Mouse (Mus musculus) CH12.LX (cell line): Measurements from ENCODE around the gene Itprip. TPM values are rescaled to one million over a fixed set of nuclear protein-coding genes. Genes with fewer than 3 reads are reported as not detected.

ENCODE experiments used
- DNase-seq: peaks from one replicate; pipeline ENCODE4 v3.0.0-alpha.2; 2013; ENCODE audit errors: extremely low read depth
- H3K27ac ChIP-seq: 2 replicates; pipeline ENCODE4 v1.5.1; 2012; ENCODE audit warnings: low read depth, mild to moderate bottlenecking, control low read depth, moderate library complexity; ENCODE audit not compliant: insufficient read depth
- H3K27me3 ChIP-seq: replicated peaks from 2 replicates; pipeline ENCODE3; 2012; ENCODE audit warnings: inconsistent platforms
- H3K36me3 ChIP-seq, 2 experiments: replicated peaks in 1 of 2; 2 replicates each; pipeline versions ENCODE3 to v1.6.1; 2012; ENCODE audit warnings: inconsistent platforms in 1 of 2, low read length in 1 of 2, mild to moderate bottlenecking in 1 of 2, mixed read lengths in 1 of 2, moderate library complexity in 1 of 2; ENCODE audit not compliant: control insufficient read depth in 1 of 2, insufficient read depth in 1 of 2
- H3K4me1 ChIP-seq, 2 experiments: 2 replicates each; pipeline ENCODE4 v1.6.1; 2012; ENCODE audit warnings: inconsistent platforms in 1 of 2, moderate library complexity in 1 of 2; ENCODE audit not compliant: insufficient read depth in 2 of 2, control insufficient read depth in 1 of 2
- H3K4me2 ChIP-seq: 2 replicates; pipeline ENCODE4 v1.6.1; 2012; ENCODE audit warnings: low read depth, mild to moderate bottlenecking, control low read depth; ENCODE audit not compliant: poor library complexity, insufficient read depth, severe bottlenecking
- H3K4me3 ChIP-seq, 3 experiments: fragments of 150-350 bp in 1 of 3; sonication (generic) in 1 of 3; replicated peaks in 1 of 3; 2 replicates each; pipeline versions ENCODE3 to v1.5.1; 2011 to 2012; ENCODE audit warnings: low read depth in 2 of 3, low read length in 2 of 3, mild to moderate bottlenecking in 2 of 3, moderate library complexity in 2 of 3, control low read depth in 1 of 3, improper control_type of control experiment in 1 of 3, inconsistent platforms in 1 of 3, mixed read lengths in 1 of 3; ENCODE audit not compliant: poor library complexity in 1 of 3
- H3K79me2 ChIP-seq: replicated peaks from 2 replicates; pipeline ENCODE4 v1.6.1; 2012; ENCODE audit warnings: mild to moderate bottlenecking, moderate library complexity; ENCODE audit not compliant: control insufficient read depth, poor library complexity, insufficient read depth, severe bottlenecking; ENCODE audit errors: extremely low read depth
- H3K9ac ChIP-seq: 2 replicates; pipeline ENCODE4 v1.6.1; 2012; ENCODE audit warnings: low read depth, mild to moderate bottlenecking, control low read depth, moderate library complexity; ENCODE audit not compliant: insufficient read depth
- H3K9me3 ChIP-seq: replicated peaks from 2 replicates; pipeline ENCODE3; 2012; ENCODE audit warnings: low read length, inconsistent platforms, mixed read lengths
- CTCF ChIP-seq, 2 experiments: IDR thresholded peaks in 1 of 2; conservative IDR thresholded peaks in 1 of 2; 2 replicates each; pipeline ENCODE4 v1.5.1; 2011 to 2012; ENCODE audit warnings: low read depth in 2 of 2, low read length in 2 of 2, improper control_type of control experiment in 1 of 2, inconsistent platforms in 1 of 2, mild to moderate bottlenecking in 1 of 2, moderate library complexity in 1 of 2
- ELF1 ChIP-seq: IDR thresholded peaks from 2 replicates; pipeline ENCODE4 v1.6.1; 2014; ENCODE audit warnings: low read depth, mild to moderate bottlenecking, inconsistent platforms, low read length, improper control_type of control experiment
- EP300 ChIP-seq: IDR thresholded peaks from 2 replicates; pipeline ENCODE4 v1.6.1; 2011; ENCODE audit warnings: low read length, improper control_type of control experiment
- GABPA ChIP-seq: IDR thresholded peaks from 2 replicates; pipeline ENCODE4 v1.6.1; 2012; ENCODE audit warnings: low read depth, low read length, improper control_type of control experiment, inconsistent platforms; ENCODE audit not compliant: insufficient replicate concordance
- IRF4 ChIP-seq: IDR thresholded peaks from 2 replicates; pipeline ENCODE4 v1.6.1; 2014; ENCODE audit warnings: low read depth, mild to moderate bottlenecking, inconsistent platforms, low read length, improper control_type of control experiment
- KAT2A ChIP-seq: IDR thresholded peaks from 2 replicates; pipeline ENCODE4 v1.6.1; 2012; ENCODE audit warnings: low read length, improper control_type of control experiment, inconsistent platforms; ENCODE audit not compliant: insufficient replicate concordance
- MAFK ChIP-seq: IDR thresholded peaks from 2 replicates; pipeline ENCODE4 v1.6.1; 2011; ENCODE audit warnings: low read length, improper control_type of control experiment; ENCODE audit not compliant: insufficient replicate concordance
- MAX ChIP-seq: IDR thresholded peaks from 2 replicates; pipeline ENCODE4 v1.6.1; 2011; ENCODE audit warnings: low read length, improper control_type of control experiment
- MAZ ChIP-seq: IDR thresholded peaks from 2 replicates; pipeline ENCODE4 v1.6.1; 2012; ENCODE audit warnings: low read depth, mild to moderate bottlenecking, inconsistent platforms, low read length, improper control_type of control experiment, moderate library complexity
- MEF2A ChIP-seq: IDR thresholded peaks from 2 replicates; pipeline ENCODE4 v1.6.1; 2014; ENCODE audit warnings: low read depth, mild to moderate bottlenecking, inconsistent platforms, low read length, improper control_type of control experiment, borderline replicate concordance
- MXI1 ChIP-seq: IDR thresholded peaks from 2 replicates; pipeline ENCODE4 v1.6.1; 2011; ENCODE audit warnings: mild to moderate bottlenecking, low read depth, low read length, improper control_type of control experiment
- MYC ChIP-seq: IDR thresholded peaks from 2 replicates; pipeline ENCODE4 v1.6.1; 2011; ENCODE audit warnings: low read depth, mild to moderate bottlenecking, improper control_type of control experiment, low read length
- NELFE ChIP-seq: IDR thresholded peaks from 2 replicates; pipeline ENCODE4 v1.6.1; 2011; ENCODE audit warnings: low read depth, low read length, improper control_type of control experiment
- NRF1 ChIP-seq: IDR thresholded peaks from 2 replicates; pipeline ENCODE4 v1.6.1; 2014; ENCODE audit warnings: low read depth, mild to moderate bottlenecking, inconsistent platforms, low read length, improper control_type of control experiment, moderate library complexity
- POLR2A ChIP-seq: IDR thresholded peaks from 2 replicates; pipeline ENCODE4 v1.6.1; 2011; ENCODE audit warnings: low read depth, mild to moderate bottlenecking, improper control_type of control experiment, low read length
- RAD21 ChIP-seq: IDR thresholded peaks from 2 replicates; pipeline ENCODE4 v1.6.1; 2011; ENCODE audit warnings: low read depth, mild to moderate bottlenecking, low read length, improper control_type of control experiment, moderate library complexity
- RCOR1 ChIP-seq: conservative IDR thresholded peaks from 2 replicates; pipeline ENCODE4 v1.6.1; 2012; ENCODE audit warnings: low read depth, mild to moderate bottlenecking, inconsistent platforms, low read length, improper control_type of control experiment
- SMC3 ChIP-seq: IDR thresholded peaks from 2 replicates; pipeline ENCODE4 v1.6.1; 2011; ENCODE audit warnings: low read depth, low read length, improper control_type of control experiment
- USF1 ChIP-seq: IDR thresholded peaks from 2 replicates; pipeline ENCODE4 v1.6.1; 2014; ENCODE audit warnings: low read depth, mild to moderate bottlenecking, inconsistent platforms, low read length, improper control_type of control experiment
- ZC3H11A ChIP-seq: IDR thresholded peaks from 2 replicates; pipeline ENCODE4 v1.6.1; 2012; ENCODE audit warnings: low read depth, mild to moderate bottlenecking, inconsistent platforms, low read length, improper control_type of control experiment
- ZKSCAN1 ChIP-seq: IDR thresholded peaks from 2 replicates; pipeline ENCODE4 v1.6.1; 2012; ENCODE audit warnings: low read depth, inconsistent platforms, low read length, improper control_type of control experiment, borderline replicate concordance
- dilution Hi-C: fragments of 300-500 bp; cut with MboI; formaldehyde crosslinking; loops from 2 replicates; pipeline ENCODE4 v1.14.3; 2020; ENCODE audit warnings: low sequenced_read_pairs; ENCODE audit not compliant: extremely low pct_unique_long_range_greater_than_20kb, extremely low pct_ligation_motif_present
- in situ Hi-C: fragments of 300-500 bp; cut with MboI; formaldehyde crosslinking; loops from 3 replicates; pipeline ENCODE4 v1.14.3; 2019; ENCODE audit warnings: low sequenced_read_pairs, low pct_ligation_motif_present, low pct_unique_long_range_greater_than_20kb, mixed read lengths
- polyA plus RNA-seq: library from polyadenylated mRNA; unstranded; fragments of >175 nt; gene quantifications from 2 replicates; pipeline ENCODE4 v1.2.1, GENCODE M21; 2012; ENCODE audit warnings: low read depth; ENCODE audit not compliant: insufficient read length
- total RNA-seq, 2 experiments: library from RNA; depleted of rRNA; stranded (reverse); fragments of 300-350 nt in 1 of 2; fragments of >200 nt in 1 of 2; gene quantifications; 2 replicates each; pipeline ENCODE4 v1.2.3; 2012 to 2014

Itprip gene
- total and polyA plus RNA-seq, 3 experiments: 9.5 to 10.9 (median 9.9) TPM

DNA sequence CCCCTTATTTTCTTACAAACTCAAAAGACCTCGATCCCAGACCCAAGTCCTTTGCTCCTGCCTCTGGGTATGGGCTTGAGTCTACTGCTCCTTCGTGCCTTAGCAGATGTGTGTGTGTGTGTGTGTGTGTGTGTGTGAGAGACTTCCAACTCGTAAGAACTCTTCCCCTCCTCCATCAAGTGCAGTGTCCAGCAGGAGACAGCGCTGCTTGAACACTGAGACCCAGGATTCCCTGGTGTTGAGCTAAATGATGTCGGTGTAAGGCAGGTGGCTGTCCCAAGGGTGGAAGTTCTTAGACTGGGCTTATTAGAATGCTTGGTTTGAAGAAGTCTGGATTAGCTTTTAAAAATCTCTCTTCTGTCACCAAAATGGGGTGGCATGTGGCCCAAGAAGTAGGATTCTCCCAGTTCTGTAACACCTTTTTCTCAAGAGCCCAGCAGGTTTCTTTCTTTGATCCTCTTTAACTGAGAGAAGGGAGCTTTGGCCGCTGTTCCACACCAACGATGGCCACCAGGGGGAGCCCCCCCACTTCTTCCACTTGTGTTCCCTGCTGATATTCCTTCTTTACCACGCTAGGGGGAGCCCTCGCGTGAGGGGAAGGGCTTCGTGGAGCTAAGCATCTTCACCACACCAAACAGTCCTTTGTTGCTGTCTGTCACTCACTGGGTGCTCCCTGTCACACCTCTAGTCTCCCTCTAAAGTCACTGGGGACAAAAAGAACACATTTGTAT lies 36.8 kb downstream of the Itprip start:
- Histone ChIP-seq H3K4me1 (peaks cover 3 to 29% of the 10 kb centered on the region in 2 experiments; a peak in 3 of 4 replicates), H3K27me3 (peaks cover 1% of the 10 kb centered on the region), H3K9ac (no peak overlapping the region), H3K9me3 (no peaks in the 10 kb centered on the region), H3K4me2 (no peak overlapping the region), H3K36me3 (peaks cover 0 to 3% of the 10 kb centered on the region in 2 experiments), H3K79me2 (no peaks in the 10 kb centered on the region), H3K4me3 (no peak overlapping the region), H3K27ac (no peak overlapping the region)
- TF ChIP-seq RAD21 (peak; percentile 92), CTCF (conservative IDR thresholded peaks at IDR 0.05 in 1 of 2, IDR thresholded peaks at IDR 0.05 in 1 of 2; ENCODE audit: low read depth in 2 of 2, low read length in 2 of 2) (peak; percentile 97 to 100), SMC3 (peak; percentile 100), EP300 (no peak), NELFE (peak; percentile 83; the same call in 1 of the 2 replicates), MAX (no peak), KAT2A (no peak), ZC3H11A (peak; percentile 73)
- peak; percentile 89 for DNase-seq
- dilution Hi-C loops (no loop called here), in situ Hi-C loops (loop anchor here (5.0 kb wide), 1 partner anchor 50 kb away; no protein-coding TSS in a partner anchor)

GRCm38 (mm10) chr19:47881538-47881937 lies 37.6 kb downstream of the Itprip start:
- Histone ChIP-seq H3K27me3 (peaks cover 1% of the 10 kb centered on the region), H3K4me1 (peaks cover 3 to 21% of the 10 kb centered on the region in 2 experiments; a peak in 3 of 4 replicates), H3K79me2 (no peaks in the 10 kb centered on the region), H3K9ac (no peak overlapping the region), H3K4me2 (no peak overlapping the region), H3K4me3 (no peak overlapping the region), H3K36me3 (no peaks in the 10 kb centered on the region), H3K27ac (no peak overlapping the region), H3K9me3 (no peaks in the 10 kb centered on the region)
- dilution Hi-C loops (no loop called here), in situ Hi-C loops (loop anchor here (5.0 kb wide), 1 partner anchor 51 kb away; no protein-coding TSS in a partner anchor)
- no peak for DNase-seq
- TF ChIP-seq MAFK (no peak), MEF2A (no peak), ELF1 (no peak), GABPA (no peak), IRF4 (no peak), RCOR1 (no peak)
- TF ChIP-seq, all 38 proteins: peak for 0

DNA sequence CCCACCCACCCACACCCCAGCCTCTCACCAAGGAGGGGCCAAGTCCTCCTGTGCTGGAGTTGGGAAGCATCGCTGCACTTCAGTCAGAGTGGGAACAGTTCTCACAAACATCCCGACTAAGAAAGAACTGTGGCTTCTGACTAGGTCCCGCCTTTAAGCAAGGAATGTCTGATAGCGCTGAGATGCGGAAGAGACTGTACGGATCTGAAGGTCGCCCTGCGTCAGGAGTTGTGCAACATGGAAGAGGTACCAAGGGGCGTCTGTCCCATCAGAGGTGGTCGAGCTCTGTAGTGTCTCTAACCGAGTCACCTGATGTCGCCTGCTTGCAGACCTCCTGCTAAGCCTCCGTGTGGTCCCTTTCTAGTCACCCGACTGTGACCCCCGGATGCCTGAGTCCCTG lies 42.8 kb downstream of the Itprip start:
- H3K9me3 ChIP-seq: no peaks in the 10 kb centered on the region
- no peak for DNase-seq
- no peak overlapping the region for H3K27ac ChIP-seq
- TF ChIP-seq POLR2A (no peak), ZKSCAN1 (no peak), MXI1 (no peak), USF1 (no peak), MAZ (no peak), NRF1 (no peak), GABPA (no peak), MAX (no peak), RAD21 (no peak), KAT2A (no peak), MYC (no peak)
- no peaks in the 10 kb centered on the region for H3K79me2 ChIP-seq
- dilution Hi-C loops: no loop called here
- H3K36me3 ChIP-seq: no peaks in the 10 kb centered on the region
- H3K4me2 ChIP-seq: no peak overlapping the region
- no peak overlapping the region for H3K4me3 ChIP-seq
- peaks cover 3% of the 10 kb centered on the region for H3K27me3 ChIP-seq
- in situ Hi-C loops: no loop called here
- no peak overlapping the region for H3K9ac ChIP-seq
- H3K4me1 ChIP-seq: no peaks in the 10 kb centered on the region
